Mouse (Mus musculus): ENCODE measurements around the gene Fgd4. TPM values are rescaled to one million over a fixed set of nuclear protein-coding genes. Genes with fewer than 3 reads are reported as not detected.
"Not testable (repeated sequence)": the region's sequence is repeated elsewhere in the genome, so short reads cannot be mapped to it uniquely, and the experiment has no call there.

Gene Fgd4
- polyA plus RNA-seq, 1 experiment, result not detected

- WGBS, result 57% methylated on average over 6 of the region's 6 CpGs
- H3K4me1 ChIP-seq (ENCODE audit: control insufficient read depth, insufficient read depth, low read length), result peaks cover 10% of the 10 kb centered on the region
- TF ChIP-seq CTCF (IDR thresholded peaks at IDR 0.05; ENCODE audit: insufficient read depth, low read depth, low read length) (no peak), POLR2A (IDR thresholded peaks at IDR 0.05; ENCODE audit: insufficient read depth, low read depth, low read length) (no peak)
- H3K27ac ChIP-seq (ENCODE audit: insufficient read depth, low read depth, low read length), result 0 out of 2 replicates have a peak overlapping the region, but pooled peaks have one; percentile 33
- no peak overlapping the region for H3K4me3 ChIP-seq (ENCODE audit: insufficient read depth, low read depth, low read length)
Observed at GRCm38 (mm10) chr16:16526097-16526740, 74.1 kb downstream of the Fgd4 start.

DNA sequence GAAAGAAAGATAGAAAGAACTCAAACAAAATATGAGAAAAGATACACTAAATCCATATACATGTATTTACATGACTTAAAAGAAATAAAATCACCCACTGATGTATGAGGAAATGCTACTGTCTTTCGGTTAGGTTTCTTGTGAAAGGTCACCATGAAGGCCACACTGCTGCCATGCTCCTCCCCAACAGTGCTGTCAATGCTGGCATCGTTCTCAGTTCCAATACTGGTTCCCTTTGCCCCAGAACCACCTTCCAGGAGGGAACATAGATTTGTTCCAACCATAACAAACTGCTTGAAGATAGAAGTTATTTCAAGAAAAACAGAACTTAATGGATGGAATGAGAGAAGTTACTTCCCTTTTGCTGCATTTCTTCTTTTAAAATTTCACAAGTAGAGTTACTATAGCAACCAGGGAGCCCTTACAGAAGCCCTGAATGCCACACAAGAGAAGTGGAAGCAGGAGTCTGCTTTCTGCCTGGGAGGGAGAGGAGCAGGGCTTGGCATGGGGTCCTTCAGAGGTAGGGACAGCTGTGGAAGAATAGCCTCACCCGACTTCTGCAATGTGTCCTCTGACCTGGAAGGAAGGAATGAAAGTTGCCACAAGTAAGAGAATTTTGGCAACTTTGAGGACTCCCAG is 75.0 kb downstream of the Fgd4 start:
- peaks cover 10% of the 10 kb centered on the region for H3K4me1 ChIP-seq (ENCODE audit: control insufficient read depth, insufficient read depth, low read length)
- no peak overlapping the region for H3K27ac ChIP-seq (ENCODE audit: insufficient read depth, low read depth, low read length)
- TF ChIP-seq CTCF (IDR thresholded peaks at IDR 0.05; ENCODE audit: insufficient read depth, low read depth, low read length) (no peak), POLR2A (IDR thresholded peaks at IDR 0.05; ENCODE audit: insufficient read depth, low read depth, low read length) (no peak)
- no peak overlapping the region for H3K4me3 ChIP-seq (ENCODE audit: insufficient read depth, low read depth, low read length)
- 44% methylated on average over 3 of the region's 3 CpGs for WGBS

DNA sequence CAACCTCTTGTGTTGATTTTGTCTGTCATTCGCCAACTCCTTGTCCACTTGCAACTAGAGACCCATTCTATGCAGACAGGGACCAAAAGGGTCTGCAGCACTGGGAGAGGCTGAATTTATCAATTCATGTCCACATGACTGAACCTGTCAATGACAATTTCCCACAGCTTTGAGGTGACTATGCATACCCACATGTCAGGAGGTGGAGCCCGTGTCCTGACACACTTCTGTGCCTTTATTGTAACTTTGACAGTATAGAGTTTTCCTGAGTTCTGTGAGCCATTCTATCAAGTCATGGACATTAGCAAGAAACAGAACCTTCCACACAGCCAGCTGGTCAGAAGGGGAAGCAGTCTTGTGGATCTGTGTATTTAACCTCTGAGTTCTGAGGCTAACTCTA is 76.7 kb downstream of the Fgd4 start:
- no peak overlapping the region for H3K4me3 ChIP-seq (ENCODE audit: insufficient read depth, low read depth, low read length)
- no peak overlapping the region for H3K27ac ChIP-seq (ENCODE audit: insufficient read depth, low read depth, low read length)
- 84% methylated on average over 2 of the region's 2 CpGs for WGBS
- TF ChIP-seq POLR2A (IDR thresholded peaks at IDR 0.05; ENCODE audit: insufficient read depth, low read depth, low read length), result no peak
- TF ChIP-seq CTCF (IDR thresholded peaks at IDR 0.05; ENCODE audit: insufficient read depth, low read depth, low read length), result no peak
- H3K4me1 ChIP-seq (ENCODE audit: control insufficient read depth, insufficient read depth, low read length), result peaks cover 10% of the 10 kb centered on the region

DNA sequence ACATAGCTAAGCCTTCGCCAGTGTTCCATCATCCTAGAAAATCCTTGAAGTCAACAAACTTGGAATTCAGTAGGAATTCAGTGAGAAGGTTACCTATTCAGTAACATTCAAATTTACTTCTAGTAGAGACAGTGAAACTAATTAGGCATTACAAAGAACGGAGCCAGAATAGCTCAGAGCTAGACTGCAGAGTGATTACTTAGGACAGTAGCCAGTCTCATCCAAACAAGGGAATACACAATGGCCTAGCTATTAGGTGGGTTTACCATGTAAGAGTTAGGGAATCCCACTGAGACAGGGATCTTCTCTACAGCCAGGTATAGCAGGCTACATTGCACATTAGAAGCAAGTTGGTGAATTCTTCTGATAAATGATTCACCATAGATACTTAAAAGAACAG is 77.5 kb downstream of the Fgd4 start:
- H3K27ac ChIP-seq (ENCODE audit: insufficient read depth, low read depth, low read length); H3K4me1 ChIP-seq (ENCODE audit: control insufficient read depth, insufficient read depth, low read length); H3K4me3 ChIP-seq (ENCODE audit: insufficient read depth, low read depth, low read length): not testable (repeated sequence)
- 63% methylated on average over 2 of the region's 2 CpGs for WGBS

DNA sequence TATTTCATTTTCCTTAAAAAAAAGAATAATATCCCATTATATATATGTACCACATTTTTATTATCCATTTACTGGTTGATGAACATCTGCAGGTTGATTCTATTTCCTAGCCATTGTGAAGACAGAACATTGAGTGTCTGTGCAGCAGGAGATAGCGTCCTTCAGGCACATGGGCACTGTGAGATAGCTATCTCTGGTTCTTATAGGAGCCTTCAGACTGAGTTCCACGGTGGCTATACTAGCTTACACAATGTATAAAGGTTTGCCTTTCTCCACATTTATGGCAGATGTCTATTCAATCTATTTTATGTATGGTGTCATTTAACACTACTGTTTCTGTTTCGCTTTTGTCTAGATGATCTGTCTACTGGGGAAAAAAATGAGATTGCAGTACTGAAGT is 98.9 kb downstream of the Fgd4 start:
- no peak overlapping the region for H3K27ac ChIP-seq (ENCODE audit: insufficient read depth, low read depth, low read length)
- 98% methylated on average over 3 of the region's 3 CpGs for WGBS
- no peak overlapping the region for H3K4me3 ChIP-seq (ENCODE audit: insufficient read depth, low read depth, low read length)
- no peaks in the 10 kb centered on the region for H3K4me1 ChIP-seq (ENCODE audit: control insufficient read depth, insufficient read depth, low read length)
- TF ChIP-seq CTCF (IDR thresholded peaks at IDR 0.05; ENCODE audit: insufficient read depth, low read depth, low read length) (no peak), POLR2A (IDR thresholded peaks at IDR 0.05; ENCODE audit: insufficient read depth, low read depth, low read length) (no peak)

- Histone ChIP-seq H3K4me1 (ENCODE audit: control insufficient read depth, insufficient read depth, low read length) (no peaks in the 10 kb centered on the region), H3K27ac (ENCODE audit: insufficient read depth, low read depth, low read length) (no peak overlapping the region), H3K4me3 (ENCODE audit: insufficient read depth, low read depth, low read length) (no peak overlapping the region)
- TF ChIP-seq POLR2A (IDR thresholded peaks at IDR 0.05; ENCODE audit: insufficient read depth, low read depth, low read length), result no peak
- TF ChIP-seq CTCF (IDR thresholded peaks at IDR 0.05; ENCODE audit: insufficient read depth, low read depth, low read length), result no peak
- 91% methylated on average over 2 of the region's 2 CpGs for WGBS
Observed at GRCm38 (mm10) chr16:16500926-16501325, 99.4 kb downstream of the Fgd4 start.

GRCm38 (mm10) chr16:16498798-16499197 is 101.6 kb downstream of the Fgd4 start:
- Histone ChIP-seq H3K27ac (ENCODE audit: insufficient read depth, low read depth, low read length) (no peak overlapping the region), H3K4me1 (ENCODE audit: control insufficient read depth, insufficient read depth, low read length) (no peaks in the 10 kb centered on the region), H3K4me3 (ENCODE audit: insufficient read depth, low read depth, low read length) (no peak overlapping the region)
- TF ChIP-seq CTCF (IDR thresholded peaks at IDR 0.05; ENCODE audit: insufficient read depth, low read depth, low read length) (no peak), POLR2A (IDR thresholded peaks at IDR 0.05; ENCODE audit: insufficient read depth, low read depth, low read length) (no peak)

- H3K27ac ChIP-seq (ENCODE audit: insufficient read depth, low read depth, low read length), result no peak overlapping the region
- no peaks in the 10 kb centered on the region for H3K4me1 ChIP-seq (ENCODE audit: control insufficient read depth, insufficient read depth, low read length)
- no peak overlapping the region for H3K4me3 ChIP-seq (ENCODE audit: insufficient read depth, low read depth, low read length)
- 100% methylated on average over 1 of the region's 1 CpGs for WGBS
- no peak for TF ChIP-seq CTCF (IDR thresholded peaks at IDR 0.05; ENCODE audit: insufficient read depth, low read depth, low read length)
- TF ChIP-seq POLR2A (IDR thresholded peaks at IDR 0.05; ENCODE audit: insufficient read depth, low read depth, low read length), result no peak
Observed at GRCm38 (mm10) chr16:16485523-16486043, 114.8 kb downstream of the Fgd4 start.

- H3K27ac ChIP-seq (ENCODE audit: insufficient read depth, low read depth, low read length), result no peak overlapping the region
- TF ChIP-seq POLR2A (IDR thresholded peaks at IDR 0.05; ENCODE audit: insufficient read depth, low read depth, low read length), result no peak
- TF ChIP-seq CTCF (IDR thresholded peaks at IDR 0.05; ENCODE audit: insufficient read depth, low read depth, low read length), result no peak
- 94% methylated on average over 4 of the region's 4 CpGs for WGBS
- H3K4me1 ChIP-seq (ENCODE audit: control insufficient read depth, insufficient read depth, low read length), result no peaks in the 10 kb centered on the region
- H3K4me3 ChIP-seq (ENCODE audit: insufficient read depth, low read depth, low read length), result no peak overlapping the region
Observed at GRCm38 (mm10) chr16:16484601-16485000, 115.7 kb downstream of the Fgd4 start.

GRCm38 (mm10) chr16:16473451-16473850 is 126.9 kb downstream of the Fgd4 start:
- H3K4me1 ChIP-seq (ENCODE audit: control insufficient read depth, insufficient read depth, low read length); H3K27ac ChIP-seq (ENCODE audit: insufficient read depth, low read depth, low read length); H3K4me3 ChIP-seq (ENCODE audit: insufficient read depth, low read depth, low read length): not testable (repeated sequence)
- 93% methylated on average over 10 of the region's 10 CpGs for WGBS

All from olfactory bulb, adult 2 months (tissue).